Mouse (Mus musculus) CD4-positive helper T cell, adult 2 months (primary cell): ENCODE measurements around the gene Atg2a.
A peak's percentile ranks its signal among the peaks of the same experiment; 100 is the strongest.

Source experiments
- DNase-seq: peaks from one replicate; pipeline ENCODE4 v3.0.0-alpha.2; 2012; ENCODE audit warnings: low read depth, missing footprints, low spot score

Gene Atg2a

DNA sequence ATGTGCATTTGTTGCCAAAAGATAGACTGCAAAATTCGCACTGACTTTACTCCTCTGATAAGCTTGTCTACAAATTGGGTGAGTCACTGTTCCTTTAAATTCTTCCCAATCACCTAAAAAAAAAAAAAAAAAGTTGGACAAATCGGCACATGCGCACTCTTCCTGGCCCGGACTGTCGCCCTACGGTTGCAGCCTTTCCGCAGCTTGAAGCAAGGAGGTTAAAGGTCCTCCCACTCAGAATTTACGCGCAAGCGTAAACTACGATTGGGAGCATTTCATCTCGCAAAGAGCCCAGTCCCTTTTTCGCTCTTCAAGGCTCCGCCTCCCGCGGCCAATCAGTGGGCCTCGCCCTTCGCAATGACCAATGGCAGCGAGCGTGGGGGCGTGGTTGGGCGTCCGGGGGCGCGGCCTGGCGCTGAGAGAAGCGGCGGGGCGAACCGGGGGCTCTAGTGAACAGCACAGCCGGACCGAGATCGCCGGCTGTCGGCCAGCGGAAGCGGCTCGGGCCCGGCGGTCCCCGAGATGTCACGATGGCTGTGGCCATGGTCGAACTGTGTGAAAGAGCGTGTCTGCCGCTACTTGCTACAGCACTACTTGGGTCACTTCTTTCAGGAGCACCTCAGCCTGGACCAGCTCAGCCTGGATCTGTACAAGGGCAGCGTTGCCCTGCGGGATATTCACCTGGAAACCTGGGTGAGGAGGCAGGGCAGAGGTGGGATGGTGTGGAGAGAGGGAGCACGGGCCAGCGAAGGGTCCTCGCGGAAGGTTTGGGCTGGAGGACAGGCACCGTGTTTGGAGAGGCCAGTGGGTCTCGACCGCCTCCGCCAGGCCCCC is at the start of gene Atg2a:
TSS of gene Atg2a (plus strand) at position 395 of the 834 bp plus-strand sequence.
- DNase-seq, result peak; percentile 99

DNA sequence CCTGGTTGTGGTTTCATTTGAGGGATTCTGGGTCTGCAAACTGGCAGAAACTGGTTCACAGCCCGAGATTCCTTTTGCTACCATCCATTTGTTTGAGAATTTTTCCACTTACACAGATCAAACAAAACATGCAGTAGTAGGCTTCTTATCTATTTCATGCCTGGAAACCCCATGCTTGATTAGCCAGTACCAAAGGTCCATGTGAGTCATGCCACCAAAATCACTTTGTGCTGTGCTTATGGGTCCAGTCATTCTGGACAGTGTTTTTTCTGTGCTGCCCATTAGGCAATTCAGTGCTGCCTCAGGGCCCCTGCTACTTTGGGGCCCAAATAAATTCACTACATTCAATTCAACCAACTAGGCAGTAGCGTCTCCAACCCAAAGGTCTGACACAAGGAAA is 37.2 kb upstream of the Atg2a start:
- DNase-seq, result no peak

DNA sequence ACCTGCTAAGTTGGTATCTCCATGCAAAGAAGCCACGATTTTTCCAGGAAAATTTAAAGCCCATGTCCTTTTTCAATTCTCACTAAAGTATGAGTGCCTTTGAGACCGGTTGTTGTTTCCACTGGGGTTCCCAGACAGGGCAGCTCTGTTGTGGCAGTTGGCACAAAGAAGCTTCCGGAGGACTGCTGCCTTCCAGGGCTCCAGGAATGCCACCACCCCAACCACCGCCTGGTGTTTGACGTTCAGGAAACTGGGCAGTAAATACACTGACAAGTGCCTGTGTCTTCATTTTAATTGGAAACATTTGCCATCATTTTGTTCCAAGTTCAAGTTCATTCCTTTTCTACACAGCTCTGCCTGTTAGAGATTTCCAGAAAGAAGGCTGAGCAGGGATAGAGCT is 34.8 kb upstream of the Atg2a start:
- DNase-seq, result no peak

DNA sequence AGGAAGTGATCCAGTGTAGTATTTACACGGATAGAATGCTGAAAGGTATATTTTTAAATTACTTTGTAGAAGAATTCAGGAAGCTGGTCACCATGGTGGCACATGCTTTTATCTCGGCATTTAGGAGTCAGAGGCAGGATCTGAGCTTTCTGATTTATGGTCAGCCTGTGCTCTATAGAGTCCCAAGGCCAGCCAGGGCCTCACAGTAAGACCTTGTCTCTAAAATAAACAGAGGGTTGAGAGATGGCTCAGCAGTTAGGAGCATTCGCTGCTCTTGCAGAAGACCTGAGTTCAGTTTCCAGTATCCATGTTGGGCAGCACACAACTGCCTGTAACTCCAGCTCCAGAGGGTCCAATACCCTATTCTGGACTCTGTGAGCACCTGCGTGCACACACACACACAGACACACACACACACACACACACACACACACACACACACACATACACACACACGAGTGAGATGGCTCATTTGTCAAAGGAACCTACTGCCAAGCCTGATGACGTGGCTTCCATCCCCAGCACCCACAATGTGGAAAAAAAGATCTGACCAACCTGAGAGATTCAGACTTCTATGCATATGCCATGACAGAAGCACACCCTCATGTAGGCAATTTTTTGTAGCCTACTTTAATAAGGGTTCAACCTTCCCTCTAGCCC is 25.3 kb upstream of the Atg2a start:
- DNase-seq, result no peak

DNA sequence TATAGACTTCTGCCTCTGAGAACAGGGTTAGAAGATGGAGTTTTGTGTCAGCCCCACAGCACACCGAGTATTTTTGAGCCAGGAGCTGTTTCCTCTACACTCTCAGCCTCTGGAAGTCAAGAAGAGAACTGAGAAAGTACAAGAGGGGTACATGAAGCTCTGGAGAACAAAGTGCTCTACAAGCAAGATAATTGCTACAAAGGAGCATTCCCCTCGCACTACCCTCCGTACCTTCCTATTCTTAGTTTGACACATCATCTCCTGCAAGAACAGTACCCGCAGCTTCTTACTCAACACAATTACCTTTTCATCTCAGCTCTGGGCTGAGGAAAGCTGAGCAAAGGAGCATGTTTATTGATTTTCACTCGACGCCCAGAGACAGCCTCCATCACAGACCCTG is 22.9 kb upstream of the Atg2a start:
- DNase-seq, result no peak

DNA sequence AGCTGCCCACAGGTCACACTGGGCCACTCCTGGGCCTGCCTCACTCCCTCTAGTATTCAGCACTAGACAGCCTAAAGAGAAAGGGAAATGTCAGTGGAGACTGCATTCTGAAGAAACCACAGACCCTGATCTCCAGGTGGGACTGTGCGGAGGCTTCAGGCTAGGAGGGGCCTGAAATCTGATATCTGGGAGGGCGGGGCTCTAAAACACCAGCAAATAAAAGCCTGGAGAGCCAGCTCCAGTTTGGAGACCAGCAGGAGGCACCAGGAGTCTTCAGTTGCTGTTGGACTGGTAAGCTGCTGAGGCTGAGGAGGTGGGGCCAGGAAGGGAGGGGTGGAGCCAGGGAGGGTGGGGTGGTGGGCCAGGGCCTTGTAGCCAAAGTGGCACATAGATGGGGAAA is 15.3 kb upstream of the Atg2a start, which contains the start of gene Gpha2:
TSS of gene Gpha2 (plus strand) at position 246 of the 400 bp plus-strand sequence.
- DNase-seq, result no peak

DNA sequence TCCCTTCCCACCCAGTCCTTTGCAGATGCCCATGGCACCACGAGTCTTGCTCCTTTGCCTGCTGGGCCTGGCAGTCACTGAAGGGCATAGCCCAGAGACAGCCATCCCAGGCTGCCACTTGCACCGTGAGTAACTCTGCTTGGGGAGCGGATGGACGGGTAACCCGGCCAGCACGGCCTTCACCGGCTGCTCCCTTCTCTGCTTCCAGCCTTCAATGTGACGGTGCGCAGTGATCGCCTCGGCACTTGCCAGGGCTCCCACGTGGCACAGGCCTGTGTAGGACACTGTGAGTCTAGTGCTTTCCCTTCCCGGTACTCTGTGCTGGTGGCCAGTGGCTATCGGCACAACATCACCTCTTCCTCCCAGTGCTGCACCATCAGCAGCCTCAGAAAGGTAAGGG is 14.7 kb upstream of the Atg2a start:
- no peak for DNase-seq

DNA sequence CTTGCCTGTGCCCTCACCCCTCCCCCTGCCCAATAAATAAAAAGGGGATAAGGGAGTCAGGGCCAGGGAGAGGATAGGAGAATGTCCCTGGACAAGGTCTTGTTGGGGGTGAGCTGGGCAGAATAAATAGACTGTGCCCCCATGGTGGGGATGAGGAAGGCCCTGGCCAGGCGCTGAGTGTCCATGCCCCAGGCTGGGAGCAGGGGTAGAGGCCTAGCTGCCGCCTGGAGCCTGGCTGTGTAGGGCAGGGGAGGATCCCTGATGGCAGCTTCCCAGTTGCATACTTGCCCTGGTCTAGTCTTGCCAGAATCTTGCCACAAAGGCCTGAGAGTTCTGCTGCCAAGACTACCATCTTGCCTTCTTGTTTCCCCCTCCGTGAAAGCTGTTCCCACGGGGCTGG is 13.6 kb upstream of the Atg2a start:
- no peak for DNase-seq

DNA sequence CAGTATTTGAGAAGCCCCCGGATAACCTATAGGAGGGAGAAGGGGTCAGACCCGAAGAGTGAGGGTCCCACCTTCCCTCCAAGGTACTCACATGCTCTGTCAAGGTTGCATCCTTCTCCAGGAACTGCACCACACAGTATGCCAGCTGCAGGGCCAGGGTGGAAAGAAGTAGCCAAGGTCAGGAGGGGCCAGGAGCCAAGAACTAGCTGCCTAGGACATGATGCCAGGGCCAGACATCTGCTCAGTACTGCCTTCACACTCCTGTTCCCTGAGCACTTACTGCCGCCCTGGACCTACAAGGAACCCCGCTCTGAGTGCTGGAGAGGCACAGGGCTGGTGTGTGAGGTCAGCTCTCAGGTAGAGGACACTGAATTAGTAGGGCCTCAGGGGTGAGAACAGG is 11.1 kb upstream of the Atg2a start:
- no peak for DNase-seq

DNA sequence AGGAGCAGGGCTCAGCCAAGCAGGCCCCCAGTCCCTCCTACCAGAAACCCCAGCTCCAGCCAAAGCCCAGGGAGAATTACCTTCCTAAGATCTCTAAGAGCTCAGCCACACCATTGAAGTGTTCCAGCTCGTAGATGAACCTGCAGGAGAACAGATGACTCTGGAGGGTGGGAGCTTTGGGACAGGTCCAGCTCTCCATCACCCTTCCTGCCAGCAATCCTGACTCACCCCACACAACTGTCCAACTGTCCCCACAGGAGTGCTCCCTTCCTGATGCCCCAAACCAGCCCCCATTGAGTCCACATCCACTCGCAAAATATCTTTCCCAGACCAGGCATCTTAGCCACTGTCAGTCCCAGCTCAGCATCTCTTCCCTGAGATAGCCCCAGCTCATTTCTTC is 10.4 kb upstream of the Atg2a start:
- no peak for DNase-seq

DNA sequence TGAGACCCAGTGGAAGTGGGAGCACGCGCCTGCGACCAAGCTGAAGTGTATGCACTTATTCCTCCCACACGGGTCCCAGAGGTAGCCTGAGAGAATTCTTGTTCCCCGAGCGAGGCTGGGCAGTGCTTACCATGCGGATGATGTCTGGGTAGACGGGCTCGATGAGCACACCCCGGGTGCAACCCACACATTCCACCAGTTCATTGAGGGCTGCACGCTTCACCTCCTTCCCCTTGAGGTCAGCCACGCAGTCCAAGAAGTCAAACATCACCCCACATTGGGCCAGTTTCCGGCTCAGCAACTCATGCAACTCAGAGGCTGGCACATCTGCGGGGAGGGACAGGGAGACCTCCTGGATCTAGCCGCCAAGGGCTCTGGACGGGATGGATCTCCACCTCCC is 7.8 kb upstream of the Atg2a start:
- no peak for DNase-seq

DNA sequence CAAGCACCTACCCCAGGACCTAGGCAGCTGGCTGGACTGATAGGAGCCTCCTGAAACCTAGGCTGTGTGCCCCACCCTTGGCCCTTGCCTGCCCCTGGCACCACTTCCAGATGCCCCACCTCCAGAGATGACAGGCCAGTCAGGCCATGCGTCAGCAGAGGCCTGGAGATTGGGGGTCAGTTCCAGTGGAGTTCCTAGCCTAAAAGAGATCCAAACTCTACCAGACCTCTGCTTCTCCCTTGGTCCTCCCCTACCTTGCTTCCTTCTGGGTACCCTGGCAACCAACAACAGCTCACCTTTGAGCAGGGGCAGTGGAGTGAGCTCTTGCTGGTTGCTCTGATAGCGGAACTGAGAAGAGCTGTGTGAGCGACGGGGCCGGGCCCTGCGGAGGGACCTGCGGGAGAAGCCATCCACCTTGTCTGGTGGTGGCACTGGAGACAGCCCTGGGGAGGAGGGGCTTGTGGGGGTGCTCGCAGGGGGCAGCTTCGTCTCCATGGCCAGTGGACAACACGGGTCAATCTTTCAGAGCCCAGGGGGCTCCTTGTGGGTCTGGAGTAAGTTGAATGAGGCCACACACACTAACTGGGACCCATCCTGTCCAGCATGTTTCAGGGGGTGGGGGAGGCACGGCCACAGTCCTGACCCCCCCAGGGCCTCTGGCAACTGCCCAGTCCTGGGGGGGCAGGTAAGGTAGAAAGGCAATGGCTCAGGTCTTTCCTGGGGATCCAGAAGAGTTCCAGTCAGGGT is 7.0 kb upstream of the Atg2a start:
- no peak for DNase-seq

DNA sequence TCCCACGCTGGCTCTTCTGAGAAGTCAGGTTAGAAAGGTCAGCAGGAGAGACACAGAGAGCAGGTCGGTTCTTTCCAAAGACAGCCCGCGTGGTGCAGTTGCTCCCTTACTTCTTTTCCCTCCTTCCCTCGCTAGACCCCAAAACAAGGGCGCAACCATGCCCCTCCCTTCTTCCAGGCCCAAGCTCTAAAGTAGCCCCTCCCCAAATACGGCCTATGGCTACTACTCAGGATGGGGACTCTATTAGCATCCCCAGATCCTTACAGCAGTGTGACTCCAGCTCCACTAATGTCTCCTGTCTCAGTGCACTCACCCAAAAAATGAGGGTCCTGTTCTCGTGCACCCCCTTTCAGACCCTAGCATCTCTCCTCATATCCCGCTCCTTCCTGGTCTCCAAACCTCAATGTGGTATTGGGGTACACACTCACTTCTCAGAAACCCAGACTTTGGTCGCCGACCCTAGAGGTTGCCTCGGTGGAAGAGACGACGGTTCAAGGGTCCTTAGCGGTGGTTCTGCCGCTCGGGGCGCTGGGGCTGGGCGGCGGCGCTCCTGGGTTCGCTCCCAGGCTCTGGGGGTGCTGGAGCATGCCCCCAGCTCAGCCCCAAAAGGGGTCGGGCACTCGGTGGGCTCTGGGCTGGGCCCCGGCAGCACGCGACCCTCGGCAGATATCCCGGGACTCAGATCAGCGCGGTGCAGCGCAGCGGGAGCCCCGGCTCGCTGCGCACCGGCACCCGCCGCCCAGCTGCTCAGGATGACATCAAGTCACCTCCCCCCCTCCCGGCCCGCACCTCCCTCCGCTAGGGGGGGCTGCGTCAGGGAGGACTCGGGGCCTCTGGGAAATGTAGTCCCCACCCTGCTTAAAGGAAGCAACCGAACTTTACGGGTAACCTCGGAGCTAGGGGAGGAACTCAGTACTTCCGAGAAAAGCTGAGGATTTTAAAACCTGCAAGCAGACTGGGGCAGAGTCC is 6.1 kb upstream of the Atg2a start, which contains the start of gene Ppp2r5b:
TSS of gene Ppp2r5b (minus strand) at position 789 of the 969 bp plus-strand sequence.
- DNase-seq, result peak; percentile 94

DNA sequence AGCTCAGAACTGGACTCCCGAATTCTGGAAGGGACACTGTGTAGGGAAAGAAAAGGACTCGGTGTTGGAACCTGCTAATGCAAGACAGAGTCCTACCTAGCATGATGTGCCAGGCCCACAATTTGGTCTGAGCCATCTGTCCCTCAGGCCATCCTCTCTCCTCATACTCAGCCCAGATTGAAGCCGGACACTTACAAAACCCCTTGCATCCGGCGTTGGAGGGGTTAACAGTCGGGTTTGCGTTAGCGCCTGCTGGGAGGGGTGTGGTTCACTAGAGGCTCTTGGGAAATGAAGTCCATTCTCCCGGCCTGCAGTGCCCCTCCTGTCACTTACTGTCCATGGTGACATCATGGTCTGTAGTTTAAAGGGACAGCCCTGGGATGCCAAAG is 5.4 kb upstream of the Atg2a start:
- DNase-seq, result peak; percentile 86

DNA sequence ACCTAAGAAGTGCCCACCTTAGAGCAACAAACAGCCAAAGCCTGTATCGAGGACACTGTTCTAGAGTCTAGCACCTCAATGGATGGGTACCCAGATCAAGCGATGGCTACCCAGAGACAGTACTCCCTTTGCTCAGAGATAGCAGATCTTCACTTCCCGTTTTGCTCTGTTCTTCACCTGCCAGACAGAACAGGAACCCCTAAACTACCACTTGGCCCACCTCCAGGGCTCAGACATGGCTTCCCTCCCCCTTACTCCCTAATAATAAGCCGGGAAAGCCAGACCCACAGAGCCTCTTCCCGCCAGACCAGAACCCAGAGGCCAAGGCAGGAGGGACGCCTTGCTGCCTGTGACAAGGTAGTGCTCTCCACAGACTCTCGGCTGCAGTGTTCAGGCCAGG is 4.6 kb upstream of the Atg2a start:
- DNase-seq, result no peak

DNA sequence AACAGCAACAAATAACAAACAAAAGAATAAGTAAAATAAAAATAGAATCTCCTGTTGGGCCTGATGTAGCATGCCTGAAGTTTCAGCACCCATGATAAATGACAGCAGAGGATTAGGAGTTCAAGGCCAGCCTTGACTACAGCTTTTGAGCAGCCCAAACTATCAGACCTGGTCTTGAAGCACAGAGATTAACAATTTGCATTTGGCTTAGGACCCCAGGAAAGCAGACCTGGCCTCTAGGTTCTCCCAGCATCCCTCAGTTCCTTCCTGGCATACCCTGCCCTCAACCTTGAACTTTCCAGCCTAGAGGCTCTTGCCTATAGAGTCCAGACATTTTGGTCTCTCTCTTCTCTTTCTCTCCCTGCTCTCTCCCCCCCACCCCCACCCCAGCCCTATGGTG is 2.7 kb upstream of the Atg2a start:
- DNase-seq, result no peak

DNA sequence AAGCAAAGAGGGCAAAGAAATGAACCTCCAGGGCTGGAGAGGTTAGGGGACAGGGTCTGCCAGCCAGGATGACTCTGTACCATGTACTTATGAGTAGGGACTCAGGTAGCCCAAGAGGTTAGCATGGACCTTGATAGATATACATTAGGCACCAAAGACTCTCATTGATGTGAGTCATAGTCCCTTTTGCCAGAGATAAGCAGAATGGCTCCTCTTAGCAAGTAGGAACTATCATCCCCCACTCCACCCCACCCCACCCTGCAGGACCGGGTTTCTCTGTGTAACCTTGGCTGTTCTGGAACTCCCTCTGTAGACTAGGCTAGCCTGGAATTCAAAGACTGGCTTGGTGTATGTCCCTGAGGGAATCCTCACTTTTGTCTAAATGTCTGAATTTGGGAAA is 1.3 kb upstream of the Atg2a start:
- no peak for DNase-seq

DNA sequence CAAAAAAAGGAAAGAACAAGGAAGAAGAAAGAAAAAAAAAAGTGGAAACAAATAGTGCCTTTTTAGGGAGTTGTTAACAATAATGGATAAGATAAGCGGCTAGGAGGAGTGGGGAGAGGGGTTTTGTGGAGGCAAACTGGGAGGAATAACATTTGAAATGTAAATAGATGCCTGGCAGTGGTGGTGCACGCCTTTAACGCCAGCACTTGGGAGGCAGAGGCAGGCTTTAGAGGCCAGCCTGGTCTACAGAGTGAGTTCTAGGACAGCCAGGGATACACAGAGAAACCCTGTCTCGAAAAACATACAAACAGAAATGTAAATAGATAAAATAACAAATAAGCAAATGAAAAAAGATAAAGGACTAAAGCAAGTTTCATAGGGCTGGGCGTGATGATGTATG is 743 bp upstream of the Atg2a start:
- no peak for DNase-seq

DNA sequence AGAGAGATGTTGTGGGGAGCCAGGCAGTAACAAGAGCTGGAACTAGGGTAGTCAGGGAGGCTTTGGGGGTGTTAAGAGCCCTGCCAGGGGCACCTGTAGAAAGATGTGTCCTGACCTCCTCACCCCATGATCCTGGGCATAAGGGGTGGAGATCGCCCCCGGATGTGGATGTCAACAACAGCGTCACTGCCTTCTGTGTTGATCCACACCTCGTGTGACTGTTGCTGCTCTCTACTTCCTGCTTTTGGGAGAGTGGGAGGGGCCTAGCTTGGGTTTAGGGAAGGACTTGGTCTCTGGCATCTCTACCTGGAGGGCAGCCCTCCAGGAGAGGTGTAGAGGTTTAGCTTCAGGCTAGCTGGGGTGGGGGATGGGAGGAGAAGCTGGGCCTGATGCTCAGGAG is 813 bp downstream of the Atg2a start:
- peak; percentile 90 for DNase-seq

DNA sequence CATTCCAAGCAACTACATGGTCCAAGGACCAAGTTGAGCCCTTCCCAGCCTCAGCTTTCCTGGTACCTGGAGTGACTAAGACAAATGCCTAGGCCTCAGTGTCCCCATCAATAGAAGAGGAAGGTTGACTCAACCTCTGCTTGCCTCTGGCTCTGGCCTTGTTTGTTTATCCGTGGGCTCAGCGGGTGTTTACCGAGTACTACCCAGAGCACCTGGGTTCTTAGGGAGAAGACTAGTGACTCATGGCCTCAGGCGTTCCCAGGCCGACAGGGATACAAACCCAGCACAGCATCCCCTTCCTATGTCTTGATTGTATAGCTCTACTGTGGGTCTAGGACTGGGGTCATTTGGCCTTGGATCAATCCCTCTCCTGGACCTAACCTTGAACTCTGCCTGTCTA is 1.8 kb downstream of the Atg2a start:
- no peak for DNase-seq

DNA sequence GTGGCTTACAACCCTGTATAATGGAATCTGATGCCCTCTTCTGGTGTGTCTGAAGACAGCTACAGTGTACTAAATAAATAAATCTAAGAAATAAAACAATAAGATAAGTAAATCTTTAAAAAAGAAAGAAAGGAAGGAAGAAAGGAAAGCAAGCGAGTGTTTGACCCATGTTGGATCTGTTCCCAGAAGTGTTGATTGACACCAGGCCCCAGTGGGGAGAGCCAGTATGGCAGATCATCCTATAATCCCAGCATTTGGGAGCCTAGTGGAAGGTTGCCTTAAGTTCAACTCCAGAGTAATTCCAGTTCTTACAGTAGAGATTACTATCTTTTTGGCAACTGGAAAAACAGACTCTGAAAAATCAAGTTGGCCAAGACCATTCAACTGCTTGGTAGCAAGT is 4.3 kb downstream of the Atg2a start:
- no peak for DNase-seq
